Mouse (Mus musculus) C2C12 (cell line): Measurements from ENCODE around the gene Chst11.

Experiments
- CEBPB ChIP-seq: IDR thresholded peaks from one replicate; pipeline ENCODE4 v1.6.1; 2011; ENCODE audit warnings: low read depth, mild to moderate bottlenecking, control low read depth, moderate library complexity
- CTCF ChIP-seq: IDR thresholded peaks from one replicate; pipeline ENCODE4 v1.5.1; 2011; ENCODE audit not compliant: control insufficient read depth, insufficient read depth, insufficient read length
- FOSL1 ChIP-seq: IDR thresholded peaks from one replicate; pipeline ENCODE4 v1.8.0; 2011; ENCODE audit warnings: mild to moderate bottlenecking, low read length; ENCODE audit not compliant: poor library complexity, insufficient read depth, severe bottlenecking
- MAX ChIP-seq: IDR thresholded peaks from one replicate; pipeline ENCODE4 v1.6.1; 2011; ENCODE audit warnings: mild to moderate bottlenecking, control low read depth
- MYOD1 ChIP-seq: IDR thresholded peaks from one replicate; pipeline ENCODE4 v1.6.1; 2011; ENCODE audit warnings: low read depth; ENCODE audit not compliant: control insufficient read depth, insufficient read length
- MYOG ChIP-seq: IDR thresholded peaks from one replicate; pipeline ENCODE4 v1.6.1; 2011; ENCODE audit not compliant: control insufficient read depth, insufficient read length; ENCODE audit errors: extremely low read depth
- USF1 ChIP-seq: IDR thresholded peaks from one replicate; pipeline ENCODE4 v1.6.1; 2011; ENCODE audit warnings: low read depth, mild to moderate bottlenecking, control low read depth, moderate library complexity

DNA sequence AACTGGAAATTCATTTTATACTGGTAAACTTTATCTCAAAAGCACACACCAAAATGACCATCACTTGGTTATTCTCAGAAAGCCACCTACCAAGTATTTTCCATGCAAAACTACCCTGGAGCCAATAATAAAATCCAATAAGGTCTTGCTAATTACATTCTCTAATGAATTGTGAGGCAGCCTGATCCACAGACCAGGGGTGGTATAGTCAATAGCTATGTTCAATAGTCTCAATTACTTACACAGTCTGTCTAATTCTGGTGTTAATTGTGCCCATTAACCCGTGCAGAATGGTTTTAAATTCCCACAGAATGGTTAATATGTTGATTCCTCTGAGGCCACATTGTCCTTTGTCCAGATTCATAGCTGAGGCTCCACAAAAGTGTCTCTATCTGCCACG lies 233.5 kb downstream of the Chst11 start:
- TF ChIP-seq CTCF, result no peak
- TF ChIP-seq CEBPB, result no peak
- TF ChIP-seq USF1, result no peak
- TF ChIP-seq MYOD1, result no peak
- no peak for TF ChIP-seq MAX
- TF ChIP-seq MYOG, result no peak
- TF ChIP-seq FOSL1, result no peak
